Mouse (Mus musculus): ENCODE measurements at regions not wholly inside any gene's neighbourhood (a gene's known extent, or its start where the extent isn't known, plus 50 kb on each side); places are given as distances from the start of the nearest gene placed in this dataset.

DNA sequence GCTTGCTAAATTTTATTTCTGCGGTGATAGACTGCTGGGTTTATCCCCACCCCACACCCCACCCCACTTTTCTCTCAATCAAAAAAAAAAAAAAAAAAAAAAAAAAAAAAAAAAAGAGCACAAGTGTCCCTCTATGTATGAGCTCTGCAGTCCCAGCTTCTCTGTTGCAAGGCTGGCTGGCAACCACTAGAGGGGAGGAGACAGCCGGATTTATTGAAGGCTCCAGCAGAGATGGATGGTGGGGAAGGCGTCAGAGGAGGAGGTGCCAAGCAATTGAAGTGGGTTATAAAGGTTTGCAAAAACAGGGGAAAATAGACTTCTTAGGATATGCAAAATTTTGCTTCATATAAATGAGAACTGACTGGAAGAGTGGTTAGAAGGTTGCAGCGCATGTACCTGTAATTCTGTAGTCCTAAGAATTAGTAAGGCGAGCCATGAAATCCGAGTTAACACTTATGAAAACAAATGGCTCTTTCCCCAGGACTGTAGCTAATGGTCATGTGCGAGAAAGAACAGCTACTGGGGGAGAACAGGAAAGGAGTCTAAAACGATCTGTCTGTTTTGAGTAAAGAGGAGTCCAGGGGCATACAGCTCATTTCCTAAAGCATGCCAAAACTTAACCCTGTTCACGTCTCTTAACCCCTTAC is 885.1 kb upstream of the Pou3f3 start:
- Histone ChIP-seq H3K4me3 (peak overlapping the region; percentile 42), H3K27ac (peak overlapping the region; percentile 84)
- peak; percentile 71 to 72 for DNase-seq (ENCODE audit: extremely low spot score in 1 of 2, low spot score in 2 of 2)
- TF ChIP-seq CTCF (IDR thresholded peaks at IDR 0.05): peak; percentile 67
- intact Hi-C loops (cut with DNase I): loop anchor here (2.0 to 10.0 kb wide), 8 partner anchors 63 to 902 kb away; partner anchors contain the start of gene Pou3f3

DNA sequence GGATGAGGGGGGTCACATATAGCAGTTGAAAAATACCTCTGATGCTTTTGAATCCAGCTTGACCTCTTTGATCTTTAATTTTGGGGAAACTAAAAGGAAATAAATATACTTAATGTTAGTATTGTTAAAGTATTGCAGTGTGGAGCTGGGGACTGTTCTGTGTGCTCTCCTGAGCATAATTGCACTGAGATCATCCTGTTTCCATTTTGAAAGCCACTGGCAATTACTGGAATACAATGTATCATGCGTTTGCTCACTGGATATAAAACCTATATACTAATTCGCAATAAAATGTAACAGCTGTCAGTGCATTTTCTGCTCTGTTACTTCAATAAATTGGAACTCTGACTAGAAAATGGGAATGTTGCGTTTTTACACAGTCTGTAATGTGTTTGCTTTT is 884.4 kb upstream of the Pou3f3 start:
- no peak for TF ChIP-seq CTCF (IDR thresholded peaks at IDR 0.05)
- intact Hi-C loops (cut with DNase I): loop anchor here (2.0 to 10.0 kb wide), 8 partner anchors 64 to 901 kb away; partner anchors contain the start of gene Pou3f3

DNA sequence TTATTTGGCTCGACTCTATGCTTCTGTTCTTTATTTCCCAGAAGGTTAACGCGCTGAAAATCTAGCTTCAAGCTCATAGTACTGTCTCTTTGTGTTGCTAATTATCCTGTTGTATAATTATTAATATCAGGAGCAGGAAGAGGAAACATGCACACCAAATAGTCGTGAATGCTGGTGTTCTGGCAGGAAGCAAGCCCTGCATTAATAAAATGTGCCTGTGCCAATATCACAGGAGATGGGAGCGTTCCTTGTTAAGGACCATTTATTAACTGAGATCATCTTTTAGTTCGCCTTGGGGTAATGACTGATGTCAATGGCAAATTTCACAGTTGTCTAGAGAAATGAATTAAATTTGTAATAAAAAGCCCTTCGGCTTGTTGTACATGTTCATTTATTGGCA is 883.5 kb upstream of the Pou3f3 start:
- no peak for TF ChIP-seq CTCF (IDR thresholded peaks at IDR 0.05)
- no peak for DNase-seq (ENCODE audit: extremely low spot score in 1 of 2, low spot score in 2 of 2)
- peak overlapping the region; percentile 5; the same call in 1 of the 2 replicates for H3K27ac ChIP-seq
- intact Hi-C loops (cut with DNase I): loop anchor here (5.0 to 10.0 kb wide), 6 partner anchors 65 to 900 kb away; no protein-coding TSS in a partner anchor
- H3K4me3 ChIP-seq: no peak overlapping the region

More for the DNA sequence above, 884.4 kb upstream of the Pou3f3 start:
- Histone ChIP-seq H3K4me3 (peak overlapping the region; percentile 42), H3K27ac (peak overlapping the region; percentile 84)
- no peak for DNase-seq (ENCODE audit: extremely low spot score in 1 of 2, low spot score in 2 of 2)

DNA sequence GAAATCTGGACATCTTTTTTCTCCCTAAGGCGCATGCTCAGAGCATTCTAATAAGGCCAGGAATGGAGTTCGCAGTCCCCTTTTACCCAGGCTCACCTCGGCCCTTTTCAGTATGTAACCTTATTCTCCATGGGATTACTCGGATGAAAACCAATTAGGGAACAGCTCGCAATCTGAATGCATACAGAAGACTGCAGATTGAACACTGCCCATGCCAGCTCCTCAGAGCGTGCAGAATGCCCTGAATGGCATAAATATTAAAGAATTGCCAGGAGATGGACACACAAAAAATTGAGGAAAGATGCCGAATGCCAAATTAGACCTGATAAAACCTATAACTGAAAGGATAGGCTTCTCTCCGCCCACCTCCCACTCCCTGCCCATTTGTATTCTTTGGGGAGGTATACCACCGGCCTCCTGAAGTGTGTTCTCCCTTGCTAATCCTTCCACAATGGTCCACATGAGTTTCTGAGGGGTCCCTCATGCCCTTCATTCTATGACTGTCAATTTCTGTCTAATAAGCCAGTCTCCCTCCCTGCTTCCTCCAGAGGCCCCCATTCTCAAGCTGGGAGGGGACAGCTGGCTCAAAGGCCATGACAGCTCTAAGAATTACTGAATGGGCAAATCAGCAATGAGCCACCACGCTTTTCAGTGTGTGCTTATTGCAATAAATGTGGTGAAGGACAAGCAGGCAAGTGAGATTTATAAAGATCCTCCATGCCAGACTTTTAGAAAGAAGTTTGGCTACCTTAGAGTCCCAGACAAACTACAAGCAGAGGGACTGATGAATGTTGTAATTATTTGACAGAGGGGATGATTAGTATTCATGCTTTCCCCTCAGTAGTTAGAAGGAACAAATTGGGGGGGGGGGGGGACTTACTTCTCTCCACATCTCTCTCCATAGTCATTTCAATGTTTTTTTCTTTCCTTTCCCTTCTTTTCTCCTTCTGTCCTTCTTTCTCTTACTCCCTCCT is 881.2 kb upstream of the Pou3f3 start:
- H3K27ac ChIP-seq: no peak overlapping the region; the same call in 1 of the 2 replicates
- no peak for TF ChIP-seq CTCF (IDR thresholded peaks at IDR 0.05)
- intact Hi-C loops (cut with DNase I): loop anchor here (1.0 to 10.0 kb wide), 7 partner anchors 67 to 898 kb away; no protein-coding TSS in a partner anchor

GRCm38 (mm10) chr1:41815021-41815420 is 880.5 kb upstream of the Pou3f3 start:
- no peak overlapping the region for H3K27ac ChIP-seq
- TF ChIP-seq CTCF (IDR thresholded peaks at IDR 0.05): no peak
- DNase-seq (ENCODE audit: extremely low spot score in 1 of 2, low spot score in 2 of 2): no peak
- intact Hi-C loops (cut with DNase I): loop anchor here (10.0 kb wide), 1 partner anchor 660 kb away; no protein-coding TSS in a partner anchor
- H3K4me3 ChIP-seq: no peak overlapping the region

More for the DNA sequence above, 881.2 kb upstream of the Pou3f3 start:
- no peak for DNase-seq (ENCODE audit: extremely low spot score in 1 of 2, low spot score in 2 of 2)
- no peak overlapping the region for H3K4me3 ChIP-seq

- Histone ChIP-seq H3K27ac (no peak overlapping the region), H3K4me3 (no peak overlapping the region)
- intact Hi-C loops (cut with DNase I): no loop called here
- no peak for TF ChIP-seq CTCF (IDR thresholded peaks at IDR 0.05)
- DNase-seq (ENCODE audit: extremely low spot score in 1 of 2, low spot score in 2 of 2): no peak
These were observed 872.8 kb upstream of the Pou3f3 start for GRCm38 (mm10) chr1:41822742-41823141.

DNA sequence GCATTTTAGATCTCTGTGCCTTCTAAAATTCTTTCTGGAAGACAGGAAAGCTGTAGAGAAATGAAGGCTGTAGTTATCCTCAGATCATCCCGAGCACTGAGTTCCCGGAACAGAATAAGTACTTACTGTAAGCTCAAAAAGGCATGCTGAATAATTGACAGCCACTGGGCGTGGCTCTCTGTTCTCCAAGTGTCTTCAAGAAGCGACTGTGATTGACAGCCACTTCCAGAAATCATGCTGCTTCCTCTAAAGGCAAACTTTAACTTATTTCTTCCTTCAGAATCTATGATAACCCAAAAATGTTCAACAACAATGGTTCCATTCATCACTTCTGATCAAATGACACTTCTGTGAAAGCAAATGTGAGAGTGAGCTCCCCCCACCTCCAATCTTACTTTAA is 870.3 kb upstream of the Pou3f3 start:
- DNase-seq (ENCODE audit: extremely low spot score in 1 of 2, low spot score in 2 of 2): no peak
- no peak for TF ChIP-seq CTCF (IDR thresholded peaks at IDR 0.05)
- intact Hi-C loops (cut with DNase I): no loop called here
- Histone ChIP-seq H3K27ac (no peak overlapping the region), H3K4me3 (no peak overlapping the region)

- H3K4me3 ChIP-seq: no peak overlapping the region
- no peak for TF ChIP-seq CTCF (IDR thresholded peaks at IDR 0.05)
- no peak overlapping the region for H3K27ac ChIP-seq
- no peak for DNase-seq (ENCODE audit: extremely low spot score in 1 of 2, low spot score in 2 of 2)
- intact Hi-C loops (cut with DNase I): no loop called here
These were observed 863.9 kb upstream of the Pou3f3 start for GRCm38 (mm10) chr1:41831641-41832040.

Measured in left cerebral cortex, adult 2 months (tissue).